Mouse (Mus musculus) limb, embryonic 15.5 days (tissue): Measurements from ENCODE around the gene Dnajc21. TPM values are rescaled to one million over a fixed set of nuclear protein-coding genes. Genes with fewer than 3 reads are reported as not detected.
A peak's percentile ranks its signal among the peaks of the same experiment; 100 is the strongest.
"Not testable (repeated sequence)": the region's sequence is repeated elsewhere in the genome, so short reads cannot be mapped to it uniquely, and the experiment has no call there.

Source experiments
- ATAC-seq: fragments of 200-750 bp; cut with Nextera tagmentation; 2 replicates; pipeline ENCODE4 v1.8.0; 2017; ENCODE audit warnings: low read depth, moderate TSS enrichment; ENCODE audit not compliant: insufficient number of reproducible peaks, low FRiP score, low TSS enrichment
- H3K27ac ChIP-seq: fragments of 300-500 bp; sonication (generic); 2 replicates; pipeline ENCODE4 v1.5.1; 2015; ENCODE audit warnings: moderate library complexity, mild to moderate bottlenecking, inconsistent platforms
- H3K27me3 ChIP-seq: fragments of 300-500 bp; sonication (generic); 2 replicates; pipeline ENCODE4 v1.6.1; 2015; ENCODE audit warnings: inconsistent platforms
- H3K36me3 ChIP-seq: fragments of 300-500 bp; sonication (generic); 2 replicates; pipeline ENCODE4 v1.6.1; 2015; ENCODE audit warnings: inconsistent platforms
- H3K4me1 ChIP-seq: fragments of 300-500 bp; sonication (generic); 2 replicates; pipeline ENCODE4 v1.6.1; 2015; ENCODE audit warnings: inconsistent platforms
- H3K4me2 ChIP-seq: fragments of 300-500 bp; sonication (generic); 2 replicates; pipeline ENCODE4 v1.6.1; 2015; ENCODE audit warnings: mild to moderate bottlenecking, inconsistent platforms
- H3K4me3 ChIP-seq: fragments of 300-500 bp; sonication (generic); 2 replicates; pipeline ENCODE4 v1.5.1; 2015; ENCODE audit warnings: mild to moderate bottlenecking, inconsistent platforms
- H3K9ac ChIP-seq: fragments of 300-500 bp; sonication (generic); 2 replicates; pipeline ENCODE4 v1.6.1; 2015; ENCODE audit warnings: inconsistent platforms
- H3K9me3 ChIP-seq: fragments of 300-500 bp; sonication (generic); 2 replicates; pipeline ENCODE4 v1.6.1; 2016; ENCODE audit warnings: inconsistent platforms
- WGBS: fragments of 180-500 bp; shearing (Covaris S2); methylation state at CpG from one replicate; pipeline ENCODE4 v1.1.7; 2015; 5-methylcytosine and 5-hydroxymethylcytosine counted together
- polyA plus RNA-seq: library from polyadenylated mRNA; unstranded; fragments of >200 nt; fragmentation: Nextera tagmentation; extraction: Ambion mirVana; gene quantifications from 2 replicates; pipeline ENCODE4 v1.2.1, GENCODE M21; 2015

Dnajc21 gene
- 11.2 and 11.3 TPM in 2 replicates for polyA plus RNA-seq

DNA sequence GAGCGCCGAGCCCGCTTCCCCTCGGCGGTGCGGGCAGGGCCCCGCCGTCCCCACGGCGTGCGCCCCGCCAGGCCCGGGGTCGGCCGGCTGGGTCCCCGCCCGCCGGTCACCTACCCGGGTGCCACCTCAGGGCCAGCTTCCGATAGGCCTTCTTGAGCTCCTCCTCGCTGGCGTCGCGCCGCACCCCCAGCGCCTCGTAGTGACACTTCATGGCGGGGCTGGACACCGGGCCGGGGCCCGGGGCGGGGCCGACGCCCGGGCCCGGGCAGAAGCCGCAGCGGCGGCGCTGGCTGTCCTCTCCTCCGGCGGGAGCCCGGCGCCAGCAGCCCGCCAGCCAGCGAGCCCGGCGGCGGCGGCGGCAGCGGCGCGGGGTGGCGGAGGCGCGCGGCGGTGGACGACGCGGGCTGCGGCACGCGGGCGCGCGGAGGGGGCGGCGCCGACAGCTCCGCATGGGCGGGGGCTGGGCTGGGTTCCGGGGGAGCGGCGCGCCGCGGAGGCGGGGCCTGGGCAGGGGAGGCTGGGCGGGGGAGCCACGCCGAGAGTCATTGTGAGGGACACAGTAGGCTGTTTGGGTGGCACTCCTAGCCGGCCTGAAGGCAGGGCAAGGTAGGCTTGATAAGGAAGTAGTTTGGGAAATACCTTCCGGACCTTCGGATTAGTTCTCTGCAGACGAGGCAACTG, at the start of gene Dnajc21:
Gene Dnajc21 (minus strand): TSS at position 366 of the 681 bp plus-strand sequence.
- peak; percentile 94 for ATAC-seq
- peaks cover 7% of the 10 kb centered on the region; the same call in 1 of the 2 replicates for H3K4me1 ChIP-seq
- H3K36me3 ChIP-seq, result peaks cover 5% of the 10 kb centered on the region
- H3K9me3 ChIP-seq, result no peaks in the 10 kb centered on the region
- H3K27me3 ChIP-seq, result no peaks in the 10 kb centered on the region
- peak within 1 kb of the TSS; percentile 87 for H3K4me3 ChIP-seq
- peak within 1 kb of the TSS; percentile 85 for H3K27ac ChIP-seq
- H3K4me2 ChIP-seq, result peak within 1 kb of the TSS; percentile 56
- WGBS, result under 1% methylated on average over 63 of the region's 87 CpGs
- peak within 1 kb of the TSS; percentile 86 for H3K9ac ChIP-seq

DNA sequence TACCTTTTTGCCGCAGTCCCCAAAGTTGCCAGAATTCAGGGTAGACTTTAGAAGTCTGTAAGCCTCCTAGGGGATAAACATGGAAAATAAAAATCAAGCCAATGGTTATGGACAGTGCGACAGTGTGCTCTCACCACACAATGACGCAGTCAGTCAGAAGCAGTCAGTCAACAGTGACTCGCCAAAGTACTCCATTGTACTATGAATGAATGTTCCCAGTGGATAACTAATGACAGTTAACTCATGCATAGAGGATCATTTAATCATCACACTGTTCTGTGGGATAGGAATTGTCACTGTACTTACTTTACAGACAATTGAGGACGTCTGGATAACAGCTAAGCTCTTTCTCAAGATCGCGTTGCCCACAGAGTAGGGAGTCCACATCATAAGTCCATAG, 44.9 kb upstream of the Dnajc21 start:
- Histone ChIP-seq H3K27ac (no peak overlapping the region), H3K4me1 (no peaks in the 10 kb centered on the region), H3K27me3 (no peaks in the 10 kb centered on the region), H3K9me3 (no peaks in the 10 kb centered on the region), H3K9ac (no peak overlapping the region), H3K4me3 (no peak overlapping the region), H3K4me2 (no peak overlapping the region), H3K36me3 (no peaks in the 10 kb centered on the region)
- ATAC-seq, result no peak
- 86% methylated on average over 7 of the region's 7 CpGs for WGBS

DNA sequence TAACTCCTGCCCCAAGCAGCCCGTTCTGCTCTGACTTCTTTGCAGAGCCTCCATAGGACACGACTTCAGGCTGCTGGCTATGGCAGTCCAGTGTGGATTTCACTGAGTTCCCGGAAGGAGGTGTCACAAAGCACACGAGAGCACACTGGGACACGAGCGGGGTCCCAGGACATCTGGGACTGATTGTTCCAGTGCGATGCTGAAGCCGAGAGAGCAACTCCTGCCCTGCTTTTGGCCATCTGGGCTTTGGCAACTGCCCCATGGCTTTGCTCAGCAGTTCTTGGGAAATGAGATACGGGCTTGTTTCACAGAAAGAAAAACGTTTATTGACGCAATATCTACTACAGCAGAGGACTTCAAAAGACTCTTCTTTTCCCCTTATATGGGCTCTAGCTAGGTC, 35.8 kb upstream of the Dnajc21 start:
- WGBS, result 28% methylated on average over 11 of the region's 11 CpGs
- no peaks in the 10 kb centered on the region for H3K27me3 ChIP-seq
- no peak for ATAC-seq
- H3K36me3 ChIP-seq, result no peaks in the 10 kb centered on the region
- H3K9ac ChIP-seq, result no peak overlapping the region
- H3K4me1 ChIP-seq, result 0 out of 2 replicates have a peak, but pooled peaks cover 4% of the 10 kb centered on the region
- H3K9me3 ChIP-seq, result no peaks in the 10 kb centered on the region
- H3K4me3 ChIP-seq, result no peak overlapping the region
- H3K4me2 ChIP-seq, result no peak overlapping the region
- H3K27ac ChIP-seq, result no peak overlapping the region

DNA sequence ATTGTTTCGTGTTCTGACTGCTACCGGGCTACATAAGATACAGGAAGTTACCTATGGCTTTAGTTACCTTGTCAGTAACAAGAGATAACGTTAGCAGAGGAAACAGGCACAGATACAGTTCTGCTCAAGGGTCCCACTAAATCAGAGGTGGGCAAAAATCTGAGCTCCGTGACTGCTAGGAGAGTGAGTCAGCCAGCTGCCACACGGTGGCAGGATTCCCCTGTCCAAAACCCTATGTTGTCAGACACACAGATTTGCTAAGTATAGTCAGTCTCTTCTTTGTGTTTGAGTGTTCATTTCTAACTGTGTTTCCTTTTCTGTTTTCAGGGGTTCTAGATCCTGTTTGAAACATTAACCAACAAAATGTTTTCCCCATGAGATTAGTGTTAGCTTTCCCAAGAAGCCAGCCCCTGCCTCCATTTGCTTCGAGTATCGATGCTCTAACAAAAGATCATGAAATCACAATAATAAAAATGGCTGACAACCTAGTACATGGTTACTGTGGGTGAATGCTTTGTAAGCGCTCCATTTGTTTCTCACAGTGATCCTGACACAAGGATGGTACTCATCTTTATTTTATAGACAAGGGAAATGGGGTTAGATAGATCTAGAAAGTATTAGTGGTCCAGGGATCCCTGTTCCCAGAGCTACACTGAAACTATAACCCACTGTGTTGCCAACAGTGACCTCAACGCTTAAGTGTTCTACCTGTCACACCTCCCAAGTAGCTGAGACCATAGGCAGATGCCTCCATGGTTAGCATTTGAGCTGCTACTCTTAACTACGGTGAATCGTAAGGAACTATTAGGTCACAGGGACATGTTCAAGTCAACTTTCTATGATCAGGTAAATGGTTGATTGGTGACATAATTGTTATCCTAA, 30.8 kb upstream of the Dnajc21 start:
- Histone ChIP-seq H3K9ac (no peak overlapping the region), H3K4me3 (no peak overlapping the region), H3K4me1 (0 out of 2 replicates have a peak, but pooled peaks cover 3% of the 10 kb centered on the region), H3K27me3 (no peaks in the 10 kb centered on the region), H3K27ac (no peak overlapping the region), H3K36me3 (peaks cover 3% of the 10 kb centered on the region; the same call in 1 of the 2 replicates), H3K4me2 (no peak overlapping the region), H3K9me3 (no peaks in the 10 kb centered on the region)
- 49% methylated on average over 11 of the region's 11 CpGs for WGBS
- ATAC-seq, result no peak

DNA sequence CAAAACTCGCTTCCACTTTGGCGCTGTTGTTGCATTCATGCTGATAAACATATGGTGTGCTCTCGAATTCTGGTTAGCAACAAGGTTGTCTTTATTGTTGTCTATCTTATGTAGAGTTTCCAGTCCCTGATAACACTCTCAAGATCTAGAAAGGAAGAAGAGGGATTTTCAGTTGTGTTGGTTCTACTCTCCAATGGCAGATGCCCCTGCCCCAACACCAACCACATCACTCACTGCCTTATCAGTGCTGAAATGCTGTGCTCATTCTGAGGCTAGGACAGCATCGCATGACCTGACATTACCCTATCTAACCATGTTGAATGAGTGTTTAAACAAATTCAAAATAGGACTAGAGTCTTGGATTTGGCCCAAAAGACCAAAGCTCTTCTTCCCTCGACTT, 29.7 kb upstream of the Dnajc21 start:
- peaks cover 7% of the 10 kb centered on the region; the same call in 1 of the 2 replicates for H3K36me3 ChIP-seq
- H3K4me2 ChIP-seq, result no peak overlapping the region
- H3K4me1 ChIP-seq, result 0 out of 2 replicates have a peak, but pooled peaks cover 2% of the 10 kb centered on the region
- H3K27ac ChIP-seq, result no peak overlapping the region
- WGBS, result 84% methylated on average over 5 of the region's 5 CpGs
- no peak overlapping the region for H3K4me3 ChIP-seq
- H3K9me3 ChIP-seq, result no peaks in the 10 kb centered on the region
- H3K9ac ChIP-seq, result no peak overlapping the region
- no peak for ATAC-seq
- no peaks in the 10 kb centered on the region for H3K27me3 ChIP-seq

DNA sequence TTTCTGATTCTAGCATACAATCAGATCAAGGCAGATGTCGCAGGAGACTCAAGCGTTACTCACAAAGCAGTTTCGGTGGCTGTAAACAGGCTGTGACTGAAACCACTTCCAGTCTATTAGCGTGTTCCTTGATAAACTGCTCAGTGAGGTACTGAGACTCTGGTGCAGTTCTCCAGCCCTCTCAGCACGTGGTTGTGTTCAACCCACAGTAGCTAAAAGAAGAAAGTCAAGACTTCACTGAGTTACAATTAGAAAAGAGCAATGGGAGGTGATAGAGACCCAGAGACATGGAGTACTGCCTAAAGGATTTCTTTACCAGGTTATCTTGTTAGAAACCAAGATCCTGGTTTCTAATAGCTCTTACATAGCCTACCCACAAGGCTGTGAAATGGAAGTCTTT, 29.3 kb upstream of the Dnajc21 start:
- Histone ChIP-seq H3K4me2 (no peak overlapping the region), H3K27ac (no peak overlapping the region), H3K27me3 (no peaks in the 10 kb centered on the region), H3K4me3 (no peak overlapping the region), H3K4me1 (0 out of 2 replicates have a peak, but pooled peaks cover 2% of the 10 kb centered on the region), H3K36me3 (peaks cover 7% of the 10 kb centered on the region; the same call in 1 of the 2 replicates), H3K9me3 (no peaks in the 10 kb centered on the region), H3K9ac (no peak overlapping the region)
- 74% methylated on average over 5 of the region's 5 CpGs for WGBS
- ATAC-seq, result no peak

DNA sequence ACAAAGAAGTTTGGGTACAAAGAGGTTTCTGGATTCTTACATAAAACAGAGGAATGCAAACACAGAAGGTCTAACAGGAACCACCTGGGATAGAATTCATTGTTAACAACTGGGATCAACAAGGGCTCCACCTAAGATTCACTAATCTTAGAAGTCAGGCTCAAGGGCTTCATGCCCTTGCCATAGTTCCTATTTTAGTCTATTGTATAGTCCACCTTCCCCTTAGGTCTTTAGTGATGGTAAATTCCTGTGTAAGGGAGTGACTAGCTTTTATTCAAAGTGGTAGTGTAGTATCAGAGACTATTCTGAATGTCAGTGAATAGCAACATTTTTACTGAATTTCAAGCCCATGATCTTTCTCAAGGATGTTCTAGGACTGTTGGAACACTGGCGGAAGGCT, 26.4 kb upstream of the Dnajc21 start:
- H3K9me3 ChIP-seq, H3K27me3 ChIP-seq, ATAC-seq, H3K4me2 ChIP-seq, H3K27ac ChIP-seq, H3K9ac ChIP-seq, H3K4me1 ChIP-seq, H3K4me3 ChIP-seq: not testable (repeated sequence)
- H3K36me3 ChIP-seq, result peaks cover 25% of the 10 kb centered on the region
- 94% methylated on average over 1 of the region's 1 CpGs for WGBS

DNA sequence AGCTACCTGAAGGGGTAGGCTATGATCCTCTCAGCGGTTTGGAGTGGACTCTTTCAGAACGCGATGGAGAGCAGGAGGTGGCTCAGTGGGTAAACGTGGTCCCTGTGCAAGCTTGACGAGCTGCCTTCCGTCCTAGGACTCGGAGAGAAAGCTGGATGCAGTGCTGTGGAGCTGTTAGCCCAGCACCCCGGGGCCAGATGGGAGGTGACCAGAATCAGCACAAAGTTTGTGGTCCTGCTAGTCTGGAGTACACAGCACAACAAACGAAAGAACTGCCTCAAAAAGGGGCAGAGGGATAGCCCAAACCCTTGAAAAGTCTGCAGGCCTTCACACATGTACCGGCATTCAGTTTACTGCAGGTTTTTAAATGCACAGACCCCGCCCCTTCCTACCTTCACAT, 25.6 kb upstream of the Dnajc21 start:
- H3K36me3 ChIP-seq, result peaks cover 25% of the 10 kb centered on the region
- no peak overlapping the region for H3K4me2 ChIP-seq
- WGBS, result 93% methylated on average over 11 of the region's 11 CpGs
- H3K9ac ChIP-seq, result no peak overlapping the region
- H3K27me3 ChIP-seq, result no peaks in the 10 kb centered on the region
- H3K9me3 ChIP-seq, result no peaks in the 10 kb centered on the region
- no peak for ATAC-seq
- H3K4me1 ChIP-seq, result no peaks in the 10 kb centered on the region
- no peak overlapping the region for H3K4me3 ChIP-seq
- no peak overlapping the region for H3K27ac ChIP-seq

DNA sequence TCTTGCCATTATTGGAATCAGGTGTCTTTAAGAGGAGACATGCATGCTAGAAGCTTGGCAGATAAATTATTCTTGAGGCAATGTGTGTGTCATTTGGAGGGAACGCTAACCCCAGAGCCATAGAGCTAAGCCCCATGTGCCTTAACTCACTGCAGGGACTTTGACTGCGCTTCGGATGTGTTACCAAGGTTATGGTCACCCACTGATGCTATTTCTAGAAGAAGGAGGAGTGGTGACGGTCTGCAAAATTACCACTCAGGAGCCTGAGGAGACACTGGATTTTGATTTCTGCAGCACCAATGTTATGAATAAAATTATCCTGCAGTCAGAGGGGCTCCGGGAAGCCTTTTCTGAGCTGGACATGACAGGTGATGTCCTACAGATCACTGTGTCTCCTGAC, 19.8 kb upstream of the Dnajc21 start:
- ATAC-seq, result no peak
- WGBS, result 92% methylated on average over 5 of the region's 5 CpGs
- Histone ChIP-seq H3K27me3 (no peaks in the 10 kb centered on the region), H3K4me1 (peaks cover 3% of the 10 kb centered on the region), H3K27ac (no peak overlapping the region), H3K9ac (no peak overlapping the region), H3K4me3 (no peak overlapping the region), H3K36me3 (peaks cover 32% of the 10 kb centered on the region), H3K9me3 (no peaks in the 10 kb centered on the region), H3K4me2 (no peak overlapping the region)

DNA sequence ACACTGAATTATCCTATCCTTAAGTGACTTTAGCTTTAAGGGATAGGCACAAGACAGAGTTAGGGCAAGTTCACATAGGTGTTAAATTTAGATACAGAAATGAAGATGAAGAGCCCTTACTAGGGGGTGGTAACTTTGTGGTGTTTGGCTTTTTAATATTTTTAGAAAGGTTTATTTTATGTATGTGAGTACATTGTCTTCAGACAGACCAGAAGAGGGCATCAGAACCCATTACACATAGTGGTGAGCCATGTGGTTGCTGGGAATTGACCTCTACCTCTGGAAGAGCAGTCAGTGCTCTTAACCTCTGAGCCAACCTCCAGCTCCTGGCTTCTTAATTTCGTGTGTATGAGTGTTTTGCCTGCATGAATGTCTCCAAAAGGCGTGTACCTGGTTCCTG, 16.9 kb upstream of the Dnajc21 start:
- peaks cover 14% of the 10 kb centered on the region for H3K4me1 ChIP-seq
- H3K4me2 ChIP-seq, result peak overlapping the region; percentile 60
- no peak overlapping the region for H3K9ac ChIP-seq
- H3K9me3 ChIP-seq, result no peaks in the 10 kb centered on the region
- WGBS, result 54% methylated on average over 2 of the region's 2 CpGs
- H3K4me3 ChIP-seq, result peak overlapping the region; percentile 61
- H3K36me3 ChIP-seq, result peaks cover 26% of the 10 kb centered on the region
- no peak for ATAC-seq
- no peaks in the 10 kb centered on the region for H3K27me3 ChIP-seq
- H3K27ac ChIP-seq, result no peak overlapping the region

DNA sequence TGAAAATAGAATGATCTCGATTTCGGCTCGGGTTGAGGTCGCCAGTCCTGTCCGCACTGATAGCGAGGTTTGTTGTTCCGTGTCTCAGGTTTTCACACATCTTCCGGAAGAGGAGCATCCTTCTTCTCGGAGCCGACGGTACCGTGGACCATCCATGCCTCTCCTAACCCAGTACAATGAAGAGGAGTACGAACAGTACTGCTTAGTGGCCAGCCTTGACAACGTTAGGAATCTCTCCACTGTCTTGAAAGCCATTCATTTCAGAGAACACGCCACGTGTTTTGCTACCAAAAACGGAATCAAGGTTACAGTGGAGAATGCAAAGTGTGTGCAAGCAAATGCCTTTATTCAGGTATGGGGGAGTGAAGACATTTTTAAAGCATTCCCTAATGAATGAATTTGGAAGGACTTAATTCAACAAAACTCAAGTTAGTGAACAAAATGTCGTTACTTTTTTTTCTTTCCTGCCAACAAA, 16.1 kb upstream of the Dnajc21 start:
- Histone ChIP-seq H3K36me3 (peaks cover 27% of the 10 kb centered on the region), H3K9me3 (no peaks in the 10 kb centered on the region), H3K4me1 (peaks cover 14% of the 10 kb centered on the region), H3K27me3 (no peaks in the 10 kb centered on the region), H3K4me3 (peak overlapping the region; percentile 61), H3K27ac (peak overlapping the region; percentile 76), H3K9ac (peak overlapping the region; percentile 39), H3K4me2 (peak overlapping the region; percentile 60)
- 0 out of 2 replicates have a peak, but pooled peaks have one; percentile 5 for ATAC-seq
- WGBS, result under 1% methylated on average over 18 of the region's 18 CpGs
